ENCODE assay signal across 8 mouse cellular contexts in genomic region chr6:112489181-112489909, GRCm38 (mm10). TPM values are rescaled to one million over a fixed set of nuclear protein-coding genes. Genes with fewer than 3 reads are reported as not detected.
DNase-seq lines count a peak whose midpoint lies in the region; ATAC-seq and TF ChIP-seq lines count a peak whose summit lies in the region.

No protein-coding gene starts in this region.

- peak overlapping the region; percentile 34; the same call in 1 of the 2 replicates for H3K9ac ChIP-seq in lung, embryonic 16.5 days (ENCODE audit: low read length)
- H3K9ac ChIP-seq in heart, postnatal 0 days (replicated peaks; ENCODE audit: low read depth, low read length) = no peak overlapping the region
- H3K9ac ChIP-seq in limb, embryonic 14.5 days (ENCODE audit: low read depth, low read length, severe bottlenecking) = no peak overlapping the region

- TF ChIP-seq POLR2A in limb, embryonic 14.5 days (IDR thresholded peaks at IDR 0.05; ENCODE audit: borderline replicate concordance, extremely low read depth, insufficient read depth, insufficient read length) = no peak

- peak overlapping the region; percentile 40 for H3K4me3 ChIP-seq in lung, embryonic 16.5 days (ENCODE audit: low read length)
- peak overlapping the region; percentile 40 for H3K4me3 ChIP-seq in heart, postnatal 0 days (ENCODE audit: low read depth, low read length)
- peak overlapping the region; percentile 37 for H3K4me3 ChIP-seq in limb, embryonic 14.5 days (replicated peaks; ENCODE audit: low read length)

- H3K27me3 ChIP-seq in lung, embryonic 16.5 days (ENCODE audit: control insufficient read depth, insufficient read depth, low read depth, low read length) = peaks cover 45% of the 10 kb centered on the region
- H3K27me3 ChIP-seq in heart, postnatal 0 days (ENCODE audit: control insufficient read depth, insufficient read depth, low read length) = peaks cover 44% of the 10 kb centered on the region
- H3K27me3 ChIP-seq in limb, embryonic 14.5 days (ENCODE audit: control insufficient read depth, insufficient read depth, low read length) = peaks cover 31% of the 10 kb centered on the region

- H3K9me3 ChIP-seq in lung, embryonic 16.5 days (ENCODE audit: control insufficient read depth, low read length) = no peaks in the 10 kb centered on the region
- no peaks in the 10 kb centered on the region for H3K9me3 ChIP-seq in heart, postnatal 0 days (replicated peaks; ENCODE audit: control insufficient read depth, low read length)
- H3K9me3 ChIP-seq in limb, embryonic 14.5 days (ENCODE audit: control insufficient read depth, low read length) = no peaks in the 10 kb centered on the region

- intact Hi-C loops in gastrocnemius, postnatal 36 days (cut with DNase I) = loop anchor here (5.0 kb wide), 1 partner anchor 282 kb away; no protein-coding TSS in a partner anchor

- H3K4me1 ChIP-seq in lung, embryonic 16.5 days (replicated peaks; ENCODE audit: control insufficient read depth, insufficient read depth, low read length) = peaks cover 17% of the 10 kb centered on the region
- H3K4me1 ChIP-seq in heart, postnatal 0 days (ENCODE audit: control insufficient read depth, insufficient read depth) = peaks cover 9% of the 10 kb centered on the region
- H3K4me1 ChIP-seq in limb, embryonic 14.5 days (ENCODE audit: control insufficient read depth, insufficient read depth, low read length) = peaks cover 13% of the 10 kb centered on the region

- no peak for ATAC-seq in lung, embryonic 16.5 days (ENCODE audit: low read depth)
- no peak; the same call in 1 of the 2 replicates for ATAC-seq in heart, postnatal 0 days (ENCODE audit: insufficient read depth, low read depth)
- ATAC-seq in limb, embryonic 14.5 days (ENCODE audit: low FRiP score, low read depth) = no peak

- peak overlapping the region; percentile 72 for H3K4me2 ChIP-seq in lung, embryonic 16.5 days (ENCODE audit: low read depth, low read length)
- H3K4me2 ChIP-seq in heart, postnatal 0 days (ENCODE audit: low read depth, low read length) = peak overlapping the region; percentile 57
- peak overlapping the region; percentile 61 for H3K4me2 ChIP-seq in limb, embryonic 14.5 days (replicated peaks; ENCODE audit: low read depth, low read length, severe bottlenecking)

- no peak overlapping the region for H3K27ac ChIP-seq in lung, embryonic 16.5 days (ENCODE audit: low read length)
- H3K27ac ChIP-seq in heart, postnatal 0 days (ENCODE audit: low read depth) = no peak overlapping the region
- H3K27ac ChIP-seq in limb, embryonic 14.5 days (replicated peaks; ENCODE audit: low read depth, low read length) = no peak overlapping the region

- no peak for DNase-seq in lung, adult 18-20 months
- DNase-seq in embryo, embryonic 10 days (ENCODE audit: low spot score) = peak; percentile 46
- no peak for DNase-seq in heart, postnatal 0 days (ENCODE audit: low spot score)
- no peak for DNase-seq in limb, embryonic 14.5 days (ENCODE audit: low spot score)
- peak; percentile 44 for DNase-seq in right cerebral cortex, postnatal 4 days
- DNase-seq in thymus, postnatal 0 days (ENCODE audit: low spot score) = no peak
- no peak for DNase-seq in gastrocnemius, postnatal 36 days

- TF ChIP-seq EP300 in heart, postnatal 0 days (IDR thresholded peaks at IDR 0.05; ENCODE audit: low read depth) = no peak

- H3K36me3 ChIP-seq in lung, embryonic 16.5 days (ENCODE audit: control insufficient read depth, insufficient read depth, low read length) = no peaks in the 10 kb centered on the region
- no peaks in the 10 kb centered on the region for H3K36me3 ChIP-seq in heart, postnatal 0 days (replicated peaks; ENCODE audit: control insufficient read depth, insufficient read depth, low read length)
- H3K36me3 ChIP-seq in limb, embryonic 14.5 days (ENCODE audit: control insufficient read depth, insufficient read depth, low read length) = no peaks in the 10 kb centered on the region

- WGBS in lung, embryonic 16.5 days = 6% methylated on average over 72 of the region's 72 CpGs
- WGBS in heart, postnatal 0 days = 5% methylated on average over 70 of the region's 72 CpGs
- 10% methylated on average over 68 of the region's 72 CpGs for WGBS in limb, embryonic 14.5 days

- TF ChIP-seq CTCF in heart, postnatal 0 days (IDR thresholded peaks at IDR 0.05; ENCODE audit: low read depth) = no peak

RNA-seq across cellular contexts. Expression of gene Oxtr, which starts 0.4 kb away (rescaled TPM):
- 0.15 and 0.16 TPM in 2 replicates for polyA plus RNA-seq in lung, embryonic 16.5 days (2015; fragmentation: Nextera tagmentation; extraction: Ambion mirVana)
- not detected in 2 replicates for total RNA-seq in heart, postnatal 0 days (2014; rRNA removed; ENCODE audit: low replicate concordance)
- 0.05 TPM in 2 replicates for polyA plus RNA-seq in heart, postnatal 0 days (2015; fragmentation: Nextera tagmentation; extraction: Ambion mirVana)
- polyA plus RNA-seq in limb, embryonic 14.5 days (2012; rRNA removed) = 0.33 and 0.54 TPM in 2 replicates
- 0.36 and 0.61 TPM in 2 replicates for polyA plus RNA-seq in limb, embryonic 14.5 days (2014; fragmentation: Nextera tagmentation; extraction: Ambion mirVana)
- 0.04 and 0.05 TPM in 2 replicates for polyA plus RNA-seq in thymus, postnatal 0 days (2015; fragmentation: Nextera tagmentation; extraction: Ambion mirVana)
- under 1 TPM; 0.07 to 0.08 TPM for total RNA-seq in gastrocnemius, postnatal 36 days (2021)

RNA-seq across cellular contexts. Expression of gene Cav3, which starts 30.0 kb away (rescaled TPM):
- 4.9 and 7.0 TPM in 2 replicates for polyA plus RNA-seq in lung, embryonic 16.5 days (2015; fragmentation: Nextera tagmentation; extraction: Ambion mirVana)
- 148 and 161 TPM in 2 replicates for total RNA-seq in heart, postnatal 0 days (2014; rRNA removed; ENCODE audit: low replicate concordance)
- 188 and 201 TPM in 2 replicates for polyA plus RNA-seq in heart, postnatal 0 days (2015; fragmentation: Nextera tagmentation; extraction: Ambion mirVana)
- 33.8 and 38.4 TPM in 2 replicates for polyA plus RNA-seq in limb, embryonic 14.5 days (2012; rRNA removed)
- polyA plus RNA-seq in limb, embryonic 14.5 days (2014; fragmentation: Nextera tagmentation; extraction: Ambion mirVana) = 15.4 and 22.5 TPM in 2 replicates
- 0.26 and 0.27 TPM in 2 replicates for polyA plus RNA-seq in thymus, postnatal 0 days (2015; fragmentation: Nextera tagmentation; extraction: Ambion mirVana)
- total RNA-seq in gastrocnemius, postnatal 36 days (2021) = 10 to 100 TPM; 77.5 to 89.4 TPM

Comparison
In these comparisons a context has a peak if more than half of its experiments do, and no peak if none do; other contexts are left out.
1. DNase-seq: peak in embryo, embryonic 10 days (single experiment) and right cerebral cortex, postnatal 4 days (single experiment); none in lung, adult 18-20 months (0 of 2), heart, postnatal 0 days (single experiment), limb, embryonic 14.5 days (single experiment), thymus, postnatal 0 days (single experiment) and gastrocnemius, postnatal 36 days (0 of 2).
2. Peak in every context shown above with its lines, with median percentiles within 50 percentile points of each other: H3K4me2 ChIP-seq and H3K4me3 ChIP-seq.